Mouse (Mus musculus) forebrain, embryonic 15.5 days (tissue): ENCODE measurements around the gene Rassf7. TPM values are rescaled to one million over a fixed set of nuclear protein-coding genes. Genes with fewer than 3 reads are reported as not detected.
"Not testable (repeated sequence)": the region's sequence is repeated elsewhere in the genome, so short reads cannot be mapped to it uniquely, and the experiment has no call there.

Source experiments
- ATAC-seq: fragments of 200-750 bp; cut with Nextera tagmentation; replicated peaks from 2 replicates; pipeline ENCODE4 v1.8.0; 2017; ENCODE audit warnings: mild to moderate bottlenecking, moderate TSS enrichment, moderate library complexity
- H3K27ac ChIP-seq: fragments of 300-500 bp; sonication (generic); replicated peaks from 2 replicates; pipeline ENCODE4 v1.5.1; 2015; ENCODE audit warnings: mild to moderate bottlenecking, inconsistent platforms
- H3K27me3 ChIP-seq: fragments of 300-500 bp; sonication (generic); 2 replicates; pipeline ENCODE4 v1.6.1; 2015; ENCODE audit warnings: inconsistent platforms
- H3K36me3 ChIP-seq: fragments of 300-500 bp; sonication (generic); 2 replicates; pipeline ENCODE4 v1.6.1; 2015; ENCODE audit warnings: mild to moderate bottlenecking, inconsistent platforms
- H3K4me1 ChIP-seq: fragments of 300-500 bp; sonication (generic); 2 replicates; pipeline ENCODE4 v1.6.1; 2015; ENCODE audit warnings: inconsistent platforms
- H3K4me2 ChIP-seq: fragments of 300-500 bp; sonication (generic); replicated peaks from 2 replicates; pipeline ENCODE4 v1.6.1; 2015; ENCODE audit warnings: mild to moderate bottlenecking, inconsistent platforms
- H3K4me3 ChIP-seq: fragments of 300-500 bp; sonication (generic); 2 replicates; pipeline ENCODE4 v1.5.1; 2015; ENCODE audit warnings: mild to moderate bottlenecking, inconsistent platforms
- H3K9ac ChIP-seq: fragments of 300-500 bp; sonication (generic); replicated peaks from 2 replicates; pipeline ENCODE4 v1.6.1; 2015; ENCODE audit warnings: mild to moderate bottlenecking, inconsistent platforms
- H3K9me3 ChIP-seq: fragments of 300-500 bp; sonication (generic); 2 replicates; pipeline ENCODE4 v1.6.1; 2016; ENCODE audit warnings: inconsistent platforms
- WGBS: fragments of 180-500 bp; shearing (Covaris S2); methylation state at CpG from one replicate; pipeline ENCODE4 v1.1.7; 2015; ENCODE audit warnings: mixed read lengths; 5-methylcytosine and 5-hydroxymethylcytosine counted together
- polyA plus RNA-seq: library from polyadenylated mRNA; unstranded; fragments of >200 nt; fragmentation: Nextera tagmentation; extraction: Ambion mirVana; gene quantifications from 2 replicates; pipeline ENCODE4 v1.2.1, GENCODE M21; 2015

Rassf7 gene
- polyA plus RNA-seq, 1 experiment from 2014 or later = 26.9 TPM

DNA sequence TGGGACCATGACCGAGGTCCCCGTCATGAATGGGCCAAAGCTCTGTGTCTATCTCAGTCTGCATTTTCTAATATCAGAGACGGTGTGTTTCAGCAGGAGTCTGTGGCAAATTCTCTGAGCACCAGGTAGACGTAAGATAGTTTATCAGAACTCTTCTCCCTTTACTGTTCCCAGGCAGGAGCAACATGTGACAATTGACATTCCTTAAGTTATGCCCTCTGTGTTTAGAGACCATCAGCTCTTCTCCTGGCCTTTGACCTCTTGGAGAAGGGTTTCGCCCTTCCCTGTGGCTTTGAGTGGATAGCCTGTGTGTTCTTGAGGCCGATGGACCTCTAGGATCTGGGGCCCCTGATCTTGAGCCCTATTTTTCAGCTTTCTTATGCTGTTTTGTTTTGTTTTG lies 14.0 kb downstream of the Rassf7 start:
- no peaks in the 10 kb centered on the region for H3K9me3 ChIP-seq
- H3K9ac ChIP-seq = peak overlapping the region; percentile 91
- no peak overlapping the region for H3K27ac ChIP-seq
- H3K36me3 ChIP-seq = peaks cover 32% of the 10 kb centered on the region
- peak overlapping the region; percentile 82 for H3K4me2 ChIP-seq
- peaks cover 24% of the 10 kb centered on the region for H3K4me1 ChIP-seq
- 70% methylated on average over 6 of the region's 6 CpGs for WGBS
- ATAC-seq = no peak
- H3K4me3 ChIP-seq = peak overlapping the region; percentile 90
- H3K27me3 ChIP-seq = no peaks in the 10 kb centered on the region

DNA sequence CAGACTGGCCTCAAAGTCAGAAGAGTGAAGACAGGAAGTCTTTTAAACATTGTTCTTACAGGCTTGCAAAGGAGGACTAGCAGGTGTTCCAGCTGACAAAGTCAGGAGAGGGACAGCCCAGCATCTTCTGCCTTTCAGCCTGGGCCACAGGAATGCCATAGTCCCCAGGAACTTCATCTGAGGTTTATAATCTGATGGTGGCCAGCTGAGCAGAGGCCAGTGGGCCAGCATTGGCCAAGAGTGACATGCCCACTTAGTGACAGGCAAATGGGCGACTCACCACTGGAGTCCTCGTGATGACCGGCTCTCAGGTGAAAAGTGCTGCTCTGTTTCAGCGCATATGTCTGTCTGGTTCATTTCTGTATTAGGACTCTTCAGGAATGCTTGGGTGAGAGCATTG lies 14.9 kb downstream of the Rassf7 start:
- Histone ChIP-seq H3K4me3 (no peak overlapping the region), H3K9me3 (no peaks in the 10 kb centered on the region), H3K9ac (no peak overlapping the region), H3K36me3 (peaks cover 40% of the 10 kb centered on the region), H3K4me1 (peaks cover 24% of the 10 kb centered on the region), H3K4me2 (no peak overlapping the region), H3K27ac (no peak overlapping the region), H3K27me3 (no peaks in the 10 kb centered on the region)
- 91% methylated on average over 4 of the region's 4 CpGs for whole genome bisulfite sequencing
- ATAC-seq = no peak

DNA sequence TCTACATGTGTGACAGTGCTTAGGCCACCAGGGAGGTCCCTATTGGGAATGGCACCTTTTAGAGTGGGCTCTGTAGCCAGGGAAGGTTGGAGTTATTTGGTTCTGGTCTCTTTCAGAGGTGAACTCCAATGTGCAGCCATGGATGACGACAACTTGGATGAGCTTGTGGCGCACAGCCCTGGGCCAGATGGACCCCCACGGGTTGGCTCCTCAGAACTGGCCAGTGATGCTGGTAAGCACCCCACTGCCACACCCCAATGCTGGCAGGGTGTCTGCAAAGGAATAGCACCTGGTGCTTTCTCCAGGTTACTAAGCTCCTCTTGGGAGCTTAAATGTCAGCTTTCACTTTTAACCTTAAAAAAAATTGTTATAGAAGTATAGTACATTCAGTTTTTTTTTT lies 15.5 kb downstream of the Rassf7 start:
- peaks cover 24% of the 10 kb centered on the region for H3K4me1 ChIP-seq
- no peak for ATAC-seq
- H3K4me2 ChIP-seq = no peak overlapping the region
- H3K9me3 ChIP-seq = no peaks in the 10 kb centered on the region
- 91% methylated on average over 3 of the region's 3 CpGs for WGBS
- no peaks in the 10 kb centered on the region for H3K27me3 ChIP-seq
- peaks cover 43% of the 10 kb centered on the region for H3K36me3 ChIP-seq
- no peak overlapping the region for H3K9ac ChIP-seq
- no peak overlapping the region for H3K27ac ChIP-seq
- no peak overlapping the region for H3K4me3 ChIP-seq

DNA sequence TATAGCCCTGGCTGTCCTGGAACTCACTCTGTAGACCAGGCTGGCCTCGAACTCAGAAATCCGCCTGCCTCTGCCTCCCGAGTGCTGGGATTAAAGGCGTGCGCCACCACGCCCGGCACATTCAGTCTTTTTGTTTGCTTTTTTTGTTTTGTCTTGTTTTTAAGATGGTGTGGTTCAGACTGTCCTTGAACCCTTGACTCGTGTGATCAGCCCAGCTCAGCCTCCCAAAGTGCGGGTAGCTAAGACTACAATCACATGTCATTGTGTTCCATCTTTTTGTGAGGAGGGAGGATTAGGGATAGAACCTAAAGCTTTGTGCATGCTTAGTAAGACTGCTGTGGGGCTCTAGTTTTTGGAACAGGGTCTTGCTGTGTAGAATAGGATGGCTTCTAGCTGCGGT lies 15.9 kb downstream of the Rassf7 start:
- peaks cover 24% of the 10 kb centered on the region for H3K4me1 ChIP-seq
- 94% methylated on average over 10 of the region's 10 CpGs for WGBS
- peaks cover 46% of the 10 kb centered on the region for H3K36me3 ChIP-seq

DNA sequence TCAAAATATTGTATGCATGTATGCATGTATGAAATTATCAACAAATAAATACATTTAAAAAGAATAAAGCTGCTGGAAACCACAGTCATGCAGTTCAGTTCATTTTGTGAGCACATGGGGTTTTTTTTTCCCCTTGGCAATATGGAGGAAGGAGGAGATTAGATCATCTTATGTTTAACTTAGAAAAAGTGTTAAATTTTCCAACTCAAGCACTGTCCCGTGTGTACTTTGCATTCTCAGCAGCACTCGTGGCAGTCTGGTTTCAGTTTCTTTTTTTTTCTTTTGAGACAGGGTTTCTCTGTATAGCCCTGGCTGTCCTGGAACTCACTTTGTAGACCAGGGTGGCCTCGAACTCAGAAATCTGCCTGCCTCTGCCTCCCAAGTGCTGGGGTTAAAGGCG lies 34.8 kb downstream of the Rassf7 start:
- not testable (repeated sequence) for H3K27me3 ChIP-seq, ATAC-seq, H3K9ac ChIP-seq, H3K4me2 ChIP-seq, H3K27ac ChIP-seq, H3K4me1 ChIP-seq, H3K4me3 ChIP-seq, H3K9me3 ChIP-seq
- H3K36me3 ChIP-seq = peaks cover 85% of the 10 kb centered on the region
- 92% methylated on average over 4 of the region's 4 CpGs for WGBS

More for the DNA sequence above, 15.9 kb downstream of the Rassf7 start:
- H3K4me2 ChIP-seq = no peak overlapping the region
- no peak overlapping the region for H3K27ac ChIP-seq
- ATAC-seq = no peak
- no peak overlapping the region for H3K4me3 ChIP-seq
- no peak overlapping the region for H3K9ac ChIP-seq
- no peaks in the 10 kb centered on the region for H3K9me3 ChIP-seq
- no peaks in the 10 kb centered on the region for H3K27me3 ChIP-seq

DNA sequence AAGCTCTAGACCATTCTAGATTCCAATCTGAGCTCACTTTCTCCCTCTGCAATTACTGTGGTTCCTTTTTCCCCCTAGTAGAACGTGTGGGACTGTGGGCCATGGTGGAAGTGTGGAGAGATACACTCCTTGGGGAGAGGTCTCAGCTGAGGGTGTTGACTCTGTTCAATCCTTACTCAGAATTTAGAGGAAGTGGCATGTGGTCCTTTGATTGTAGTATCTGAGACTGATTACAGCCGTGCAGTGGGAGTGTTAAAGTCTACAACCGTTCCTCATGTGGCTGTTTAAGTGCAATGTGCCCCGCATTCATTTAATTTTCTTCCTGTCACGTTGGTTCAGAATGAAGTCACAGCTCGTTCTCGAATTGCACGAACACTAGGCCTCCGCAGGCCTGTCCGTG lies 40.5 kb downstream of the Rassf7 start:
- no peaks in the 10 kb centered on the region for H3K4me1 ChIP-seq
- 94% methylated on average over 10 of the region's 10 CpGs for WGBS
- H3K9ac ChIP-seq = no peak overlapping the region
- H3K9me3 ChIP-seq = no peaks in the 10 kb centered on the region
- peaks cover 86% of the 10 kb centered on the region for H3K36me3 ChIP-seq
- H3K4me2 ChIP-seq = no peak overlapping the region
- ATAC-seq = no peak
- H3K27ac ChIP-seq = no peak overlapping the region
- H3K27me3 ChIP-seq = no peaks in the 10 kb centered on the region
- no peak overlapping the region for H3K4me3 ChIP-seq

DNA sequence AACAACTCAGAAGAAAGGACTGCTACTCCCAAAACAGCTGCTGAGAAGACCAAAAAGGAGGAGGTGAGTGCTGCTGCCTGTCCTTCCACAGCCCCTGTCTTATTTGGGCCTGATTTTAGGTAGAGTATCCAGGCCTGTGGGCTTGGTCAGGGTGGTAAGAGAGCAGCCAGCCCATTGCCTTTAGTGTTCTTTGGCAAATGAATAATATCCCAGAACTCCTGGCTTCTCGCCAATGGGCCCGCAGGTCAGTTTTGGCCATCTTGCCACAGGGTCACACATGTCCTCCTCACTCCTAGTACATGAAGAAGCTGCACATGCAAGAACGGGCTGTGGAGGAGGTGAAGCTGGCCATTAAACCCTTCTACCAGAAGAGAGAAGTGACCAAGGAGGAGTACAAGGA lies 45.8 kb downstream of the Rassf7 start:
- no peak overlapping the region for H3K4me2 ChIP-seq
- no peak overlapping the region for H3K27ac ChIP-seq
- no peak overlapping the region for H3K9ac ChIP-seq
- H3K27me3 ChIP-seq = no peaks in the 10 kb centered on the region
- H3K36me3 ChIP-seq = peaks cover 76% of the 10 kb centered on the region
- ATAC-seq = no peak
- H3K9me3 ChIP-seq = no peaks in the 10 kb centered on the region
- H3K4me3 ChIP-seq = no peak overlapping the region
- WGBS = 94% methylated on average over 3 of the region's 3 CpGs
- H3K4me1 ChIP-seq = peaks cover 5% of the 10 kb centered on the region

DNA sequence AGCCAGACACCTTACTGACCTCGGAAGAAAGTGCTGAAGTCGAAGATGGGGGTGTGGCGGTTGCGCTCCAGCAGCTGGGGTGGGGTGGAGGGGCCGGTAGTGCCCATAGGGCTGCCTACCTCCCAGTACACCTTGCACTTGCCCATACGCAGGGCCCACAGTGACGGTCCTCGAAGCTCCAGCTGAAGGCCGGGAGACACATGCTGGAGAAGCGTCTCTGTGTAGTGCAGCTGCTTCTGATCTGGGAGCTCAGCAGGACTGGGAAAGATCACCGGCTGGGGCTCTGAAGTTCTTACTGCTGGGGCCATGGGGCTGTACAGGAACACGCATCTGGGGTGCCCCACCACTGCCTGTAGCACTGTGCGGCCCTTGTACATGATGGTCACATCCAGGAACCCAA lies 48.0 kb downstream of the Rassf7 start:
- WGBS = 89% methylated on average over 13 of the region's 13 CpGs
- H3K4me1 ChIP-seq = peaks cover 5% of the 10 kb centered on the region
- H3K4me3 ChIP-seq = no peak overlapping the region
- no peaks in the 10 kb centered on the region for H3K27me3 ChIP-seq
- H3K36me3 ChIP-seq = peaks cover 56% of the 10 kb centered on the region
- no peak overlapping the region for H3K4me2 ChIP-seq
- H3K9me3 ChIP-seq = no peaks in the 10 kb centered on the region
- H3K27ac ChIP-seq = no peak overlapping the region
- ATAC-seq = no peak
- no peak overlapping the region for H3K9ac ChIP-seq

DNA sequence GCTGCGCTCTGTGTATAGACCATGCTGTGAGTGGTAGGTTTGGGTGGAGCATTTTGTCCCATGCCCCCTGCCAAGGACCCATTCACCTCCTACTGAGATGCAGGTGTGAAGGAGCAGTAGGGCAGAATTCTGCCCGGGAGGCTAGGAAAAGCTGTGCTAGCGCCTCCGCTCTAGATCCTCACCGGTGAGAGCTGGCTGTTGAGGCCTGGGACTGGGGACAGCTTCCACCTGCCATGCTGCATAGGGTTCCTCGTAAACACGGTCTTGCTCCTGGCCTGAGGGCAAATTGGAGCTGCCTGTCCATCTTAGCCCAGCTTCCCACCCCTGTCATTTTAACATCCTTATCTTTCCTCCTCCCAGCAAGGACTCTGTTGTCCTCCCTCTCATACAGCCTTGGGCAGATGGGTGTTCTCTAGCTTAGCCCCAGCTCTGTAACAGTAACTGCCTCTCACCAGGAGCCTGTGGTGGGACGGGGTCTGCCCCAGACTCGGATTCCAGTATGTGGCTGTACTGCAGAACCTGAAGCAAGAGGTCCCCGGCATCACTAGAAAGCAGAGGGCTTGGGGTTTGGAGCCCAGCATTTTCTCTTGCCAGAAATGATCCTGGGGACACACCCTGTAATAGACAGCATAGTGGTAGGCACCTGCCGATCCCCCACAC lies 48.5 kb downstream of the Rassf7 start:
- Histone ChIP-seq H3K4me3 (no peak overlapping the region), H3K27ac (no peak overlapping the region), H3K27me3 (no peaks in the 10 kb centered on the region), H3K9me3 (no peaks in the 10 kb centered on the region), H3K4me2 (no peak overlapping the region), H3K36me3 (peaks cover 50% of the 10 kb centered on the region), H3K4me1 (peaks cover 5% of the 10 kb centered on the region), H3K9ac (no peak overlapping the region)
- ATAC-seq = no peak
- WGBS = 77% methylated on average over 11 of the region's 11 CpGs

DNA sequence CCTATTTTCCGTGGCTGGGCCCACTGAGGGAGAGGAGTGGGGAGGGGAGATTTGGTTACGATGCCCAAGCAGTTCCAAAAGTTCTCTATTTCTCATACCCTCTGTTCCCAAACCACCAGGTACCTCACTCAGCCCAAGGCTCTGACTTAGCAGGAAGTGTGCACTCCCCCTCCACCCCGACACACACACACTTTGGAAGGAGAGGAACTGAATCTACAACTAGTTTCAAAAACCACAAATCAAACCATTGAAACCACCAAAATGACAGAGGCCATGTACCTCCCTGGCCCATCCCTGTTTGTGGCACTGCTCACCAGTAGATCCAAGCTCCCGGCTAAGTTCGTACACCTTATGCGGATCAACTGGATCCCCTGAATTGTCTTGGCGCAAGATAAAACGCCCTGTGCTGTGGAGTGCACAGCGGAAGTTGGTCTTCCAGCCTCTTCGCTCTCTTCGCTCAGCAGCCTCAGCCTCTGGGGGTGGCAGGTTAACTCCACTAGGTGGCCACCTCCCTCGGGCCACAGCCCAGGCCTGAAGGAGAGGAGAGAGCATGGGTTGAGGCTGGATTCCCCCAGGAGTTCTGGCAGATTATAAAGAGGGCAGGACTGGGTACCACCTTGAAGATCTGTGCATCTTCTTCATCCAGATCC lies 49.2 kb downstream of the Rassf7 start:
- ATAC-seq = peak; percentile 57
- Histone ChIP-seq H3K36me3 (peaks cover 43% of the 10 kb centered on the region), H3K27ac (no peak overlapping the region), H3K4me1 (peaks cover 5% of the 10 kb centered on the region), H3K9me3 (no peaks in the 10 kb centered on the region), H3K27me3 (no peaks in the 10 kb centered on the region), H3K4me3 (no peak overlapping the region), H3K4me2 (no peak overlapping the region), H3K9ac (no peak overlapping the region)
- 31% methylated on average over 12 of the region's 12 CpGs for WGBS

DNA sequence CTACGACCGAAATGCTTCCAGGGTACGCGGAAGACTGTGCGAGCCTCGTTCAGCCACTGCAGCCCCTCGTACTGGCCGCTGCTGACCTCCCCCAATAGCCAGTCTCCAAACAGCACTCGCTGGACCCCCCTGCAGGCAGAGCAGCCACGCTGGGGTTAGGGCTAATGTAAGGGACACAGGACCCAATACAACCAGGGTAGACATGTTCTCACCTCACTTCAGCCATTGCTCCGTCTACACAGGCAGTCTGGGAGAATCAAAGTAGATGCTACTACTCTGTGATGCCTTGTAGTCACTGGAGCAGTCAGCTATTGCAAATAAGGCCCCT lies 49.7 kb downstream of the Rassf7 start:
- Histone ChIP-seq H3K4me2 (no peak overlapping the region), H3K9me3 (no peaks in the 10 kb centered on the region), H3K9ac (no peak overlapping the region), H3K4me3 (no peak overlapping the region), H3K27me3 (no peaks in the 10 kb centered on the region), H3K4me1 (peaks cover 5% of the 10 kb centered on the region), H3K36me3 (peaks cover 38% of the 10 kb centered on the region), H3K27ac (no peak overlapping the region)
- 36% methylated on average over 11 of the region's 11 CpGs for WGBS
- ATAC-seq = no peak

DNA sequence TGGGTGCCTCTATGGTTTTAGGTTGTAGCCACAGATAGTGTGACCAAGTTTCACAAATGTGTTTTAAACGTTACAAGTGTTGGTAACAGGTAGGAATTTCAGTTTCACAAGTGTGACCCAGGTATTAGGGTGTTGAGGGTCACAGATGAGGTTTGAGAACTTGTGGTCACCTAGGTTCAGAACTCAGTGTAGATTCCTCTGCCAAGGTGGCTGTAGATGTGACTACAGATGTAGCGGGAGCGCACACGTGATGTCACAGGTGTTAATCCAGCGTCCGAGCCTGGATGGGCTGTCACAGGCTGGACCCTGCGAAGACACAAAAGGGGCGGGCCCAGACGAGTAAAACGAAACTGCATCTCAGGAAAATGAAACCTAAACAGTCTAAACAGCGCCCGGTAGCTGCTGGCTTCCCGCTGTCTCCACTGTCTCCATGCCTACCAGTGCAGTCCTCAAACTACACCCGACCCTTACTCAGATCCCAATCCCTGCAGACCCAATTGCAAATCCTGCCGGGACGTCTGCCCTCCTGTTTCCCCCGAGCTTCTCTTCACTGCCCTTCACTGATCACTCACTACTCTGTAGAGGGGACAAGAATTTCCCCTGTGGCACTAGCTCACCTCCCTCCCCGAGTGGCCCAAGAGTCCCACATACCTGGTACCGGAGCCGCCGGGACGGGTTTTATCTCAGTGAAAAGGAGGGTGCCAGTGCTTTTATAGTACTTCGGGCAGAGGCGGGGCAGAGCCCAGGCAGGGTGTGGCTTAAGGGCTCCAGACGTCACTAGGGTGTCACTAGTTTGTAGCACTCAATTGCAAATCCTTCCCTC lies 50.3 kb downstream of the Rassf7 start, which contains the start of gene Irf7:
Irf7 (minus strand) TSS at position 743 of the 823 bp plus-strand sequence.
- Histone ChIP-seq H3K27ac (no peak within 1 kb of the TSS), H3K36me3 (peaks cover 32% of the 10 kb centered on the region), H3K9ac (peak within 1 kb of the TSS; percentile 40), H3K9me3 (no peaks in the 10 kb centered on the region), H3K4me1 (peaks cover 5% of the 10 kb centered on the region), H3K27me3 (no peaks in the 10 kb centered on the region), H3K4me2 (peak within 1 kb of the TSS; percentile 42), H3K4me3 (peak within 1 kb of the TSS; percentile 33)
- ATAC-seq = no peak; the same call in 1 of the 2 replicates
- WGBS = 8% methylated on average over 25 of the region's 25 CpGs
